Mouse (Mus musculus): ENCODE measurements around the gene Chpf2. TPM values are rescaled to one million over a fixed set of nuclear protein-coding genes. Genes with fewer than 3 reads are reported as not detected.
"Not testable (repeated sequence)": the region's sequence is repeated elsewhere in the genome, so short reads cannot be mapped to it uniquely, and the experiment has no call there.

The Chpf2 gene
- polyA plus RNA-seq (2017; shearing (Covaris generic)): 10 to 100 TPM in 1 of 2 experiments, 1 to 10 TPM in 1; 9.3 to 15.6 TPM

- peak; percentile 99 for ATAC-seq
Observed at GRCm38 (mm10) chr5:24586547-24587199, at the start of gene Chpf2. TSS of gene Chpf2 (plus strand) at chr5:24586741.

GRCm38 (mm10) chr5:24537618-24538017 lies 48.9 kb upstream of the Chpf2 start:
- ATAC-seq: no peak

- ATAC-seq: no peak
Observed at GRCm38 (mm10) chr5:24539571-24540296, 46.8 kb upstream of the Chpf2 start.

- ATAC-seq: no peak
Observed at GRCm38 (mm10) chr5:24540387-24541143, 46.0 kb upstream of the Chpf2 start, which contains the start of gene Asb10. TSS of gene Asb10 (minus strand) at chr5:24540978.

GRCm38 (mm10) chr5:24541144-24541569 lies 45.4 kb upstream of the Chpf2 start:
- ATAC-seq: no peak

GRCm38 (mm10) chr5:24542643-24543042 lies 43.9 kb upstream of the Chpf2 start:
- no peak for ATAC-seq

GRCm38 (mm10) chr5:24550598-24551316 lies 35.8 kb upstream of the Chpf2 start:
- no peak for ATAC-seq

GRCm38 (mm10) chr5:24551317-24551688 lies 35.2 kb upstream of the Chpf2 start:
- no peak for ATAC-seq

GRCm38 (mm10) chr5:24553621-24554244 lies 32.8 kb upstream of the Chpf2 start:
- ATAC-seq: no peak

- ATAC-seq: not testable (repeated sequence)
Observed at GRCm38 (mm10) chr5:24555335-24555734, 31.2 kb upstream of the Chpf2 start.

GRCm38 (mm10) chr5:24556709-24557108 lies 29.8 kb upstream of the Chpf2 start, which contains the start of gene 4931409K22Rik:
TSS of gene 4931409K22Rik (minus strand) at chr5:24556809.
- ATAC-seq: no peak

GRCm38 (mm10) chr5:24575948-24576347 lies 10.6 kb upstream of the Chpf2 start:
- no peak for ATAC-seq

GRCm38 (mm10) chr5:24576801-24577182 lies 9.7 kb upstream of the Chpf2 start:
- ATAC-seq: peak; percentile 24

GRCm38 (mm10) chr5:24577183-24577929 lies 9.2 kb upstream of the Chpf2 start, which contains the start of gene Abcf2:
TSS of gene Abcf2 (minus strand) at chr5:24577467.
- peak; percentile 93 for ATAC-seq

GRCm38 (mm10) chr5:24578109-24578963 lies 8.2 kb upstream of the Chpf2 start:
- ATAC-seq: no peak

GRCm38 (mm10) chr5:24586106-24586505 lies 435 bp upstream of the Chpf2 start:
- ATAC-seq: peak; percentile 48

GRCm38 (mm10) chr5:24587200-24587577 lies 648 bp downstream of the Chpf2 start:
- no peak for ATAC-seq

GRCm38 (mm10) chr5:24589511-24590500 lies 3.3 kb downstream of the Chpf2 start:
- ATAC-seq: no peak

- ATAC-seq: no peak
Observed at GRCm38 (mm10) chr5:24591268-24591721, 4.8 kb downstream of the Chpf2 start.
